Mouse (Mus musculus): ENCODE data around the gene Pcid2. TPM values are rescaled to one million over a fixed set of nuclear protein-coding genes. Genes with fewer than 3 reads are reported as not detected.

Pcid2 gene
- polyA plus RNA-seq, 1 experiment from 2014 or later: 50.3 TPM

- Histone ChIP-seq H3K4me1 (ENCODE audit: control insufficient read depth, insufficient read depth, low read length) (no peaks in the 10 kb centered on the region), H3K4me3 (ENCODE audit: low read length) (no peak overlapping the region), H3K9me3 (ENCODE audit: control insufficient read depth, low read length) (no peaks in the 10 kb centered on the region), H3K9ac (ENCODE audit: low read depth, low read length) (no peak overlapping the region), H3K27ac (ENCODE audit: low read depth, low read length) (no peak overlapping the region), H3K27me3 (ENCODE audit: control insufficient read depth, insufficient read depth, low read length) (no peaks in the 10 kb centered on the region), H3K36me3 (ENCODE audit: control insufficient read depth, insufficient read depth, low read length) (no peaks in the 10 kb centered on the region), H3K4me2 (replicated peaks; ENCODE audit: low read depth, low read length) (no peak overlapping the region)
- 86% methylated on average over 5 of the region's 5 CpGs for WGBS
- no peak for ATAC-seq (ENCODE audit: low FRiP score, low TSS enrichment)
Observed at GRCm38 (mm10) chr8:13027615-13028014, 77.6 kb downstream of the Pcid2 start.

Small RNA genes within 50 kb of the gene (microRNA-seq; reads per million reads assigned to microRNA genes)
- not detected for gene Mir7065

Other genes starting within 250 kb of the Pcid2 start
- gene Mcf2l, start 231.7 kb downstream of the Pcid2 start, polyA plus RNA-seq (2014; fragmentation: Nextera tagmentation; extraction: Ambion mirVana): 12.6 and 22.4 TPM in 2 replicates
- gene F7, start 79.4 kb downstream of the Pcid2 start, polyA plus RNA-seq (2014; fragmentation: Nextera tagmentation; extraction: Ambion mirVana): not detected in 2 replicates
- 0.34 and 0.43 TPM in 2 replicates for gene F10, start 68.2 kb downstream of the Pcid2 start, polyA plus RNA-seq (2014; fragmentation: Nextera tagmentation; extraction: Ambion mirVana)
- 0.43 and 0.51 TPM in 2 replicates for gene Proz, start 44.5 kb downstream of the Pcid2 start, polyA plus RNA-seq (2014; fragmentation: Nextera tagmentation; extraction: Ambion mirVana)
- gene Cul4a, start 162 bp upstream of the Pcid2 start, polyA plus RNA-seq (2014; fragmentation: Nextera tagmentation; extraction: Ambion mirVana): 60.3 and 110 TPM in 2 replicates
- gene Lamp1, start 53.7 kb upstream of the Pcid2 start, polyA plus RNA-seq (2014; fragmentation: Nextera tagmentation; extraction: Ambion mirVana): 225 and 306 TPM in 2 replicates
- gene Grtp1, start 95.2 kb upstream of the Pcid2 start, polyA plus RNA-seq (2014; fragmentation: Nextera tagmentation; extraction: Ambion mirVana): 19.7 and 20.3 TPM in 2 replicates
- gene Adprhl1, start 148.7 kb upstream of the Pcid2 start, polyA plus RNA-seq (2014; fragmentation: Nextera tagmentation; extraction: Ambion mirVana): not detected in 2 replicates
- 17.4 and 26.4 TPM in 2 replicates for gene Dcun1d2, start 182.7 kb upstream of the Pcid2 start, polyA plus RNA-seq (2014; fragmentation: Nextera tagmentation; extraction: Ambion mirVana)
- 28.4 and 40.5 TPM in 2 replicates for gene Tmco3, start 182.7 kb upstream of the Pcid2 start, polyA plus RNA-seq (2014; fragmentation: Nextera tagmentation; extraction: Ambion mirVana)
- 146 and 201 TPM in 2 replicates for gene Tfdp1, start 233.3 kb upstream of the Pcid2 start, polyA plus RNA-seq (2014; fragmentation: Nextera tagmentation; extraction: Ambion mirVana)

Measured in kidney, embryonic 14.5 days (tissue).